Mouse (Mus musculus) liver, postnatal 0 days (tissue): ENCODE measurements around the gene Ipo8.

Source experiments
- CTCF ChIP-seq: sonication (generic); IDR thresholded peaks from 2 replicates; pipeline ENCODE4 v1.5.1; 2016; ENCODE audit warnings: antibody characterized with exemption, low read depth
- EP300 ChIP-seq: IDR thresholded peaks from 2 replicates; pipeline ENCODE4 v1.6.1; 2016; ENCODE audit warnings: antibody characterized with exemption, low read depth, mild to moderate bottlenecking

DNA sequence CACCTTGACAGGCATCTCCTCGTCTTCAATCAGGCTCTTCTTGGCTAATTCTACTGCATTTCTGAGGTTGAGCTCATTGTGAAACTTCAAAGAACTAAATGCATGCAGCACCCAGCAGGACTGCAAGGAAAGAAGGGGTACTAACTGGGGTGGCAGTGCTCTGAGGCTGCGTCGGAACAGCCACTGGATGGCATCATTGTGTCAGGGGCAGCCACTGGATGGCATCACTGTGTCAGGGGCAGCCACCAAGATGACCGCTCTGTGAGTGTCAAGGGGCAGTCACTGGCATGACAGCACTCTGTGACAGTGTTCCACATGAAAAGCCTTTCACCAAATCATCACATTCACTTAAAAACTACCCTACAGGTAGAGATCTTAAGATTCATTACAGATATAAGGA lies 31.5 kb downstream of the Ipo8 start:
- TF ChIP-seq CTCF (peak; percentile 29; the same call in 1 of the 2 replicates), EP300 (no peak)
